Mouse (Mus musculus) left cerebral cortex, postnatal 25 days (tissue): ENCODE results near the gene Ttll12. TPM values are rescaled to one million over a fixed set of nuclear protein-coding genes. Genes with fewer than 3 reads are reported as not detected.

Experiments
- DNase-seq, 2 experiments: peaks; one replicate each; pipeline ENCODE4 v3.0.0; 2022; ENCODE audit warnings: low spot score in 2 of 2, mixed read lengths in 1 of 2
- intact Hi-C: fragments of 180-260 bp; cut with DNase I; formaldehyde crosslinking; loops from one replicate; pipeline ENCODE4 v1.15.1; 2025
- total RNA-seq, 2 experiments: library from RNA; stranded (reverse); gene quantifications; 2 replicates each; pipeline ENCODE4 v1.2.3; 2021

The Ttll12 gene
- total RNA-seq, 2 experiments from 2014 or later: 10.9 to 12.3 TPM

- DNase-seq: no peak
- intact Hi-C loops: no loop called here
These were observed 29.0 kb downstream of the Ttll12 start for GRCm38 (mm10) chr15:83566006-83566405.

- intact Hi-C loops: no loop called here
- DNase-seq: no peak
These were observed 29.5 kb downstream of the Ttll12 start for GRCm38 (mm10) chr15:83565434-83565833.

GRCm38 (mm10) chr15:83563857-83564651 is 30.9 kb downstream of the Ttll12 start:
- intact Hi-C loops: no loop called here
- no peak for DNase-seq

DNA sequence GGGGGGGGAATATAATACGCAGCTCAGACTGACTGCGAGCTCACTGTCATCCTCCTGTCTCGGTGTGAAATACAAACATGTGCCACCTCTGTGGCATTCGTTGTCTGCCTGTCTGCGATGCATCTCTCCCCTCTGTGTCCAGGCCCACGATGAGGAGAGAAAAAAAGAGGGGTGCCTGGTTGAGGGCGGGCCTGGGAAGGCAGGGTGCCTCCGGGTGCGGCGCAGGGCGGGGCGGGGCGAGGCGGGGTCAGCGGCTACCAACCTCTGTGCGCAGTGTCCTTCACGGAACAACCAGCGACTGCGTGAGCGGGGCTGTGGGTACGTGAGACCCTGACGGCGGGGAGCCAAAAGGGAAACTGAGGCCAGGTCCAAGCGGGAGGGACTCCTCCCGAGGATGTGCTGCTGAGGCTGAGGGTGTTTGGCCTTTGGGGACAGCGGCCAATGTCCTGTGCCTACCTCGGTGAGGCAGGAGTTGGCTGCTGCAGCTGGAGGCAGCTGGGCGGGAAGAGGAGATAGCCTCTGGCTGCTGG is 31.6 kb downstream of the Ttll12 start, which contains the start of the genes Tspo and Mcat:
Tspo (plus strand) TSS at position 266 of the 530 bp plus-strand sequence.
Mcat (minus strand) TSS at position 461 of the 530 bp plus-strand sequence.
- no peak for DNase-seq
- intact Hi-C loops: no loop called here

DNA sequence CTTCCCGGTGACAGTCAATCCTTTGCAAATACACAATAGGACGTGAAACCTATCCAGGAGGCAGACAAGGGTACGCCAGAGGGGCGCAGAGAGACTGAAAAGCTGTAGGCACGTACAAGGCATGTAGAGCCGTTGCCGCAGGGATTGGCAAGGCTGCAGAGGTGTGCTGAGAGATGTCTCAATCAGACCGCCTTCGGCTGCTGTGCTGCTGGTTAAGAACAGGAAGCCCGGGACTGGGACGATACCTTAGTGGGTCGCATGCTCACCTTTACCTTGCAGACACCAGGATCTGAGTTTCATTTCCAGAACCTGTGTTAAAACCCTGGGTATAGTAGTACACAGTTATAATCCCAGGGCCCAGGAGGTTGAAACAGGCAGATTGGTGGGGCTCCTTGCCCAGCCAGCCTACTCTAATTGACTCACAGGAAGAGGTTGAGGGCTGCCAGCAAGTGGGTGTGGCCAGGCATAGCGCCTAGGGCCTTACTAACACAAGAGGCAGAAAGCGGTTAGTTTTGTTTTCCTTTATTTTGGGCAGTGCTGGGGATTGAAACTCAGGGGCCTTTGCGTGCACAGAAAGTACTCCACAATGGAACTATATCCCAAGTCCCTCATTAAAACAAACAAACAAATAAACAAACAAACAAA is 32.2 kb downstream of the Ttll12 start:
- intact Hi-C loops: no loop called here
- peak in 1 of 2 experiments; percentile 82 for DNase-seq

DNA sequence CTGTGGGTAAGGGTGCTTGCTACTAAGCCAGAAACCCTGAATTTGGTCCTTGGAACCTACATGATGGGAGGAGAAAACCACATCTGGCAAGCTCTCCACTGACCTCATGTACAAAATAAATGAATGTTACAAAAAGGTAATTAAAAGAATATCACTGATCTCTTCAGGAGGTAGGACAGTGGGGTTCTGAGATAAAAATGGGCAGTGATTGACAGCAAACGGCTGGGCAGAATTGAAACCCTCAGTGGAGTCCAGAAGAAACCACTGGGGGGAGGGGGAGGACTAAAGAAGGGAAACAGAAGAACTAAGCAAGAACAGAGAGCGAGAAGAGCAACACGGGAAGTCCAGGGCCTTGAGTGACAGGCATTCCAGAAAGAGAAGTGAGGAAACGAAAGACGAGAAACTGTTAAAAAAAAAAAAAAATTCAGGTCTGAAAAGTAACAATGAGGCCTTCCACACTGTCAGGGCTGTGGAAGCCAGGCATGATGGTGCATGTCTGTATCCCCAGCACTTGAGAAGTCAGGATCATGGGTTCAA is 33.9 kb downstream of the Ttll12 start:
- intact Hi-C loops: no loop called here
- no peak for DNase-seq

DNA sequence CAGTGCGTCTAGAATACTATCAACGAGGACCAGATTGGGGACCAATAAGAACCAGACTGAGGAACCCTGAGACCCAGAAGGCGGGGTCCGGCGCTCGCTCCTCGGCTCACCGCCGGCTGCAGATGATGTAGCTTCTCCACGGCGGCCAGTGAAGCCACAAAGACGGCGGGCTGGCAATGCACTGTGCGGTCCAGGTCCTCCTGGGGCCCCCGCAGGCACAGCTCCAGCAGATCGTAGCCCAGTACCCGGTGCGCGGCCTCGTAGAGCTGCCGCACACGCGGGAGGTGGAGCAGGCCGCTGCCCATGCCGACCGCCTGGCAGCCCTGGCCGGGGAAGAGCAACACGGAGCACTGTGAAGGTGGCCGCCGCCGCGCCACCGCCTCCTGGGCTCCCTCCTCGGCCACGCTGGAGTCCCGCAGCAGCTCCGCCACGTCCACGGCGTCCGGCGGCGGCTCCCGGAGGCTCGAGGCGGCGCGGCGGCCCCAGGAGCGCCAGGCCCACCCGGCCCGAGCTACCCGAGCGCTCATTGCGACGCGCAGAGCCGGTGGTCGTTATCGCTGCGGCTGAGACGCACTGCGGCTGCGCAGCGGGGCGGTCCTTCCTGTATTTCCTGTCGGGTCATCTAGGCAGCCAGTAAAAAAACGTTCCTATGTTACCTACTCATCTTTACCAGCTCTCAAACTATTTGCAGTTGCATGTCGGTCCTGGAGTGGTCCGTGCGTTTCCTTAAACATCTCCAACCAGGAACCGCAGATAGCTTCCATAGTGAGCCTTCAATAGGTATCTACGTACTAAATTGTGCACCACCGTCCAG is 39.6 kb downstream of the Ttll12 start:
- intact Hi-C loops: no loop called here
- peak; percentile 89 to 90 for DNase-seq

GRCm38 (mm10) chr15:83553831-83554230 is 41.1 kb downstream of the Ttll12 start:
- no peak for DNase-seq
- intact Hi-C loops: no loop called here

GRCm38 (mm10) chr15:83550137-83550536 is 44.8 kb downstream of the Ttll12 start:
- intact Hi-C loops: no loop called here
- no peak for DNase-seq

GRCm38 (mm10) chr15:83547144-83547543 is 47.8 kb downstream of the Ttll12 start:
- DNase-seq: no peak
- intact Hi-C loops: no loop called here

DNA sequence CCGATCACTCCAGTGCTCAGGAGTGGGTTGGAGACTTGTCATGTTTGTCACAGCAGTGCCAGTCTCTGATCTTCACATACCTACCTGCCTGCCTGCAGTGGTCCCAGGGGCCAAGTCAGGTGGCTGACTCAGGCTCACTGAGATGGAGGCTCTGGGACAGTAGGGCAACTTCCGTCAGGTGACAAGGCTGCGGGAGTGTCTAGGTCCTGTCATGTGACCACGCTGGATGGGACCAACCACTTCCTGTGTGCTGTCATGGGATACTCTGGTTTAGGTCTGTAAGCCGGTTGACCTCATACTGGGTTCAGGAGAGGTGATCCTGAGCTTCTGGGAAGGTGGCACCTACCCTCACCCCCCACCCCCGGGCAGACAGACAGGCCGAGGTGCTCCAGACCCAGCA is 48.9 kb downstream of the Ttll12 start:
- intact Hi-C loops: no loop called here
- DNase-seq: no peak

DNA sequence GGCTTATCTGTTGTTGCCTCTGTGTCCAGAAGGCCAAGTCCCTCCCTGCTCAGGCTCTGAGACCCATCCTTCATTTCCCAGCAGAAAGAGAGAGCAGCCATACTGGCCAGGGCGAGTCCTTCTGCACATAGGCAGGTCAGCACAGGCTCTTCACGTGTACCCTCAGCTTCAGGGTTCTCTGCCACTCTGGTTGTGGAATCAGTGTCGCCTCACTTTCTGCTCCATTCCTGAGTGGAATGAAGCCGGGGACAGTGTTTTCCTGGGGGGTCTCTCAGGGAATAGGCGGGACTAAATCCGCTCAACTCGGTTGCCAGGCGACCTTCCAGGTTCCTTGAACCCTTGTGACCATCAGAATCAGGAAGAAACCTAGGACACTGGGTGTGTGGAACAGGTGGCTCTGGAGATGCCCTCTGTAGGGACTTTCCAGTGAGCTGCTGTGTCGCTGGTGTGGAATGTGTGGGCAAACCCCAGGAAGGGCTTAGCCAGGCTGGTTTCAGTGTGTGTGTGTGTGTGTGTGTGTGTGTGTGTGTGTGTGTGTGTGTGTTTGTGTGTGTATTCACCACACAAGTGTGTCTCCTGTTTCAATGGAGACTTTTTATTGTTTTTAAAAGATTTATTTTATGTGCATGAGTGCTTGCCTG is 53.2 kb downstream of the Ttll12 start:
- intact Hi-C loops: no loop called here
- DNase-seq: no peak

DNA sequence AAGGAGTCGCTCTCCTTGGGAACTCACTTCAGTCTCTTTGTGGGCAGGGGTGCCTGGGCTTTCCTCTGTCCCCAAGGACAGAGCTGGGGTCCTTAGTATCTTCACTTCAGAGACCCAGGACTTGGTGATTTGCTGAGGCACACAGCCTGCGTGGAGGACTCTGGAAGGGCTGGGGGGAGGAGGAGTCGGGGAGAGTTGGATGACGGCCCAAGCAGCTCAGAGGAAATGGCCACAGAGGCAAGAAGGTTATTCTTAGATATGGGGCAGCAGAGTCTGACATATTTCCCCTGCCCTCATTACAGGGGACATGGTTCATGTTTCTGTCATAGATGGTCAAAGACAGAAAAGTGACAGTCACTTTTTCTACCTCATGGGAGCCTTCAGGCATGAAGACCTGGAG is 55.1 kb downstream of the Ttll12 start:
- intact Hi-C loops: no loop called here
- DNase-seq: no peak

- DNase-seq: no peak
- intact Hi-C loops: no loop called here
These were observed 56.1 kb downstream of the Ttll12 start for GRCm38 (mm10) chr15:83538855-83539254.

DNA sequence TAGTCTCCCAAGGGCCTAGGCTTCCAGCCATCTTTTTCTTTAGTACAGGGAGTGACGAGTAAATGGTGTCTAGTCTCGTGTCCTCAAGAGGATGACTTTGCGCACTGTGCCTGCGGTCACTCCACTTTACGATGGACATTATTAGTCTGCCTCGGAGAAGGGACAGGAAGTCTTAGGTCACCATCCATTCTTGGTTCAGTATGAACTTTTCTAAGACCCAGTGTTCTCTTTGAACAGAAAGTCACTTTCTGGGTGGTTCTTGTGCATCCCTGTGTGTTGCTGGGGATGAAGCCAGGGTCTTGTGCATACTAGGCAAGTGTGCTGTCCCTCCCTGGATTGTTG is 59.1 kb downstream of the Ttll12 start:
- intact Hi-C loops: no loop called here
- DNase-seq: no peak

GRCm38 (mm10) chr15:83534960-83535889 is 59.7 kb downstream of the Ttll12 start:
- no peak for DNase-seq
- intact Hi-C loops: no loop called here

DNA sequence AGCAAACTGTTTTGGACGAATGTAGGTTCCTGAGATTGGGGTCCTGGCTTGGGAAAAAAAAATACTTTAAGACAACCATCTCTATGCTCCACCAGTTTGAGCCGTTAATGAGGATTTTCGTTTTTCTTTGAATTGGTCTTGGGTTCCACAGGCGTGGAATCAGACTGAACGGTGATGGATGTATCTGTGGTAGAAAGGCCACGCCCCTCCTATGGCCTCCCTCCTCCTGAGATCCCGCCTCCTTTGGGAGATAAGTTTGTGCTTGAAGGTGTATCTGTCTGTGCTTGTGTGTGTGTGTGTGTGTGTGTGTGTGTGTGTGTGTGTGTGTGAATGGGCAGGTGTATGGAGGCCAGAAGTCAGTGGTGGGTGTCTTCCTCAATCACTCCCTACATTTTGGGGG is 62.4 kb downstream of the Ttll12 start:
- intact Hi-C loops: no loop called here
- no peak for DNase-seq

DNA sequence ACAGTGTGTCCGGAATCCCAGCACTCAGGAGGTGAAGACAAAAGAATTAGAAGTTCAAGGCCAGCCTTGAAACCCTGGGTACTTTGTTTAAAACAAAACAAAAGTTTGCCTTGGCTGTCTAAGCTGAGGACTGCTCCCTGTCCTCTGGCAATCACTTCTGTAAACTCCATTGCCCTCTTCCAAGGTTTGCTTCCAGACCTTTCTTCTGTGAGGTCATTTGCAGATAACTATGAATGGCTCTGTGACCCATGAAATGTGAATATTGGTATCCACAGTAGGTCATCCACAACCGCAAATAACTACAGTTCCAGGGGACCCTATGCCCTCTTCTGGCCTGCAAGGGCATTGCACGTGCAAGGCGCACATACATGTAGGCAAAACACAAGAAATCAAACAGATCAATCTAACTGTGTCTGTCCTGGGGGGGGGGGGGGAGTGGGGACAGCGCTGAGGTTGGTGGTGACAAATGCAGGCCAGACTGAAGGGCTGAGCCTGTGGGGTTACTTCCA is 62.9 kb downstream of the Ttll12 start:
- intact Hi-C loops: no loop called here
- no peak for DNase-seq
